Mouse (Mus musculus) CH12.LX (cell line): ENCODE measurements around the gene Scube3.

Experiments
- CTCF ChIP-seq, 2 experiments: IDR thresholded peaks in 1 of 2; conservative IDR thresholded peaks in 1 of 2; 2 replicates each; pipeline ENCODE4 v1.5.1; 2011 to 2012; ENCODE audit warnings: low read depth in 2 of 2, low read length in 2 of 2, improper control_type of control experiment in 1 of 2, inconsistent platforms in 1 of 2, mild to moderate bottlenecking in 1 of 2, moderate library complexity in 1 of 2
- MAFK ChIP-seq: IDR thresholded peaks from 2 replicates; pipeline ENCODE4 v1.6.1; 2011; ENCODE audit warnings: low read length, improper control_type of control experiment; ENCODE audit not compliant: insufficient replicate concordance
- UBTF ChIP-seq: IDR thresholded peaks from 2 replicates; pipeline ENCODE4 v1.6.1; 2012; ENCODE audit warnings: low read depth, mild to moderate bottlenecking, inconsistent platforms, low read length, improper control_type of control experiment, moderate library complexity
- USF1 ChIP-seq: IDR thresholded peaks from 2 replicates; pipeline ENCODE4 v1.6.1; 2014; ENCODE audit warnings: low read depth, mild to moderate bottlenecking, inconsistent platforms, low read length, improper control_type of control experiment

DNA sequence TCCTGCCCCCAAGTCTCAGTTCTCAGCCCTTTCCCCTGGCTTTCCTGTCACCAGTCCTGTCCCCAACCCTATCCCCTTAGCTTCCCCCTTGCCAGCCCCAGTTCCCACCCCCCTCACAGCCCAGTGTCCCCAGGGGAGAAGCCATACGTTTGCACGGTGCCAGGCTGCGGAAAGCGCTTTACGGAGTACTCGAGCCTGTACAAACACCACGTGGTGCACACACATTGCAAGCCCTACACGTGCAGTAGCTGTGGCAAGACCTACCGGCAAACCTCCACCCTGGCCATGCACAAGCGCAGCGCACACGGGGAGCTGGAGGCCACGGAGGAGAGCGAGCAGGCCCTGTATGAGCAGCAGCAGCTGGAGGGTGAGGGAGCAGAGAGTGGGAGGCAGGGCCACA is 60.0 kb downstream of the Scube3 start:
- no peak for TF ChIP-seq USF1
- no peak for TF ChIP-seq CTCF (conservative IDR thresholded peaks at IDR 0.05 in 1 of 2, IDR thresholded peaks at IDR 0.05 in 1 of 2; ENCODE audit: low read depth in 2 of 2, low read length in 2 of 2)
- TF ChIP-seq MAFK, result no peak
- no peak for TF ChIP-seq UBTF
